Mouse (Mus musculus): ENCODE results near the gene Ikzf2.

Gene Ikzf2

DNA sequence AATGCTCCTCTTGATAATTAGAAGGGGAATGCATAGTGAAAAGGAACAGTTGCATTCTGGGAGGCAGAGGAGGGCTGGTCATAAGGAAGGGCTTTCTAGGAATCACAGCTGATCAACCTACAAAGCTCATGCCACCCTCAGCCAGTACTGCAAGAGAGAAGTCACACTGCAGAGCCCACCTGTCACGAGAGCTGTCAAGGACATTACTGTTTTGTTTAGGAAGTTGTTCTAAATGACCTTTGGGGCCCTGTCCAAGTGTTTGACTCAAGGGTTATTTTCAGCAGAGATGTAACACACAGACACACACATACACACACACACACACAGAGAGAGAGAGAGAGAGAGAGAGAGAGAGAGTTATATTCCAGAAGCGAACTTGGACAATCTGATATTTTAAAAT, 27.3 kb downstream of the Ikzf2 start:
- DNase-seq (ENCODE audit: low spot score in 2 of 2), result no peak

DNA sequence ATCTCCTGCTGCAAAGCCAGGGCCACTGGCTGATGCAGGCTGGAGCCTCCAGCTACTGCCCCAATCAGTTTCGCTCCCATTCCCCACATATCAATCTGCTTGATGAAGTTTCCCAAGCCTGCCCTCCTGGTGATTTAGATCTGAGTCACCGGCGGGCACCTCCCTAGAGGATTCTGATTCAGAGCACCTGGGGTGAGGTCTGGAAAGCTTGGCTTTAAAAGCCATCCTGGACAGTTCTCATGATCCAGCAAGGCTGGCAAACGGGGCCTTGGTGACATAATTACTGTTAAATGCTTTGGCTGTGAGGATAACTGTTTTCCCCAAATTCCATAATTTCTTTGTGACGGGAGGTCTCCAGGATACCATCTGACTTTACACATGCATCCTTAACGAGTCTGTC, 29.0 kb downstream of the Ikzf2 start:
- no peak for DNase-seq (ENCODE audit: low spot score in 2 of 2)

DNA sequence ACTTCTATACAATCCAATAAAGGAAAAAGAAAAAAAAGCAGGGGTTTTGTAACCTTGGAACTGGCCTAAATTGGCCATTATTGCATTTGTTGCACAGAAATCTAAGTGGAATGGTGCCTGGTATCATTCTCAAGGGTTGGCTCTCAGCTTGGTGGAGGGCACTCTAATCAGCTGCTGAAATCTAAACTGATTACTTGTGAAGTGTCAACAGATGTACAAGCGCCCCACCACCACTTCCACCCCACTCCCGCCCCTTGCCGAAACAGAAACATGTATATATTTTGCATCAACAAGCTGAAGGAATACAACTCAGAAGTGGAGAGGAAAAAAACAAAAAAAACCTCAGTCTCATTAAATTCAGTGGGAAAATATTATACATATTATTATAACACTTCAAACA, 29.6 kb downstream of the Ikzf2 start:
- no peak for DNase-seq (ENCODE audit: low spot score in 2 of 2)

DNA sequence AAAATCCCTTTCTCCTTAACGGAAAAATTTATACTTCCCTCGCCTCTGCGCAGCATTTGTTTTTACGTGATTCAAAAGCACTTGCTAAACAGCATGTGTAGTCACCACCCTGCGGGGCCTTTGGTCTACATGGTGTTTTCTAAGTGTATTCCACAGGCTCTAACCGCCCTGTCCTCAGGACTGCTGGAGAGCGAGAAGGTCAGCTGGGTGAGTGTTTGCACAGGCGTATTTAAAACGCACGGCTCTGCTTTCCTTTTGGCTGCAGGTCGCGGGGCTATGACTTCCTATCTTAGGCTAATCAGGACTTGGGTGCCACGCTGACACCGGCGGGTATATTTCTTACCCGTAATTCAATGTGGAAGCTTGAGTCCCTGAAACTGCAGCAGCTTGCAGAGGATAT, 30.1 kb downstream of the Ikzf2 start:
- peak in 1 of 2 experiments; percentile 9 for DNase-seq (ENCODE audit: low spot score in 2 of 2)

DNA sequence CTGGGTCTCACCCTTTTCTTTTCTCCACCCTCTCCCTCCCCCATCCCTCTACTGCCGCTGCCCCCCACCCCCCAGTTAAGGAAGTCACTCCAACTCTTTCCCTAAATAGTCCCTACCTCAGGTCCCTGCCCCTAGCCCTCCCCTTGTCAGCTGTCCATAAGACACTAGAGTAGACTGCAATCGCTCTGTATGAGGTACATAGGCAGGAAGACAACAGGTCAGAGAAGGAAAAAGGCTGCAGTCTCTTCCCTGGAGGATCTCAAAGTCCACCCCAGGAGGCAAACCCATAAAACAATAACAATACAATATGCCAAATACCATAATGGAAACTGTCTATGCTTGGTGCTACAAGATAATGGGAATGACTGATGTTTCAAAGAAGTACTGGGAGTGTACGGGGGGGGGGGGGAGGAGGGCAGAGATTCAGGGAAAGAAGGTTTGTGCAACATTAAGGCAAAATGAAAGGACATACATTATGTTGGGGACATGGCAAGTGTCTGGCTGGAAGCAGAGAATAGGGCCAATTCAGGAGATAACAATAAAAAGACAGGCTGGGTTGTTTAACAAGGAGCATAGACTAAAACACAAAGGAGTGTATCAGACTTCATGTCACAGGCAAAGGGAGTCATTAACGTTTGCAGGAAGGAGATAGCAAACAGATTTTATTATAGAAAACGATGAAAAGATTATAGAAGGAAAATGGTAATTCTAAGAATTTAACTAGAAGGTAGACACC, 30.8 kb downstream of the Ikzf2 start:
- no peak for DNase-seq (ENCODE audit: low spot score in 2 of 2)

DNA sequence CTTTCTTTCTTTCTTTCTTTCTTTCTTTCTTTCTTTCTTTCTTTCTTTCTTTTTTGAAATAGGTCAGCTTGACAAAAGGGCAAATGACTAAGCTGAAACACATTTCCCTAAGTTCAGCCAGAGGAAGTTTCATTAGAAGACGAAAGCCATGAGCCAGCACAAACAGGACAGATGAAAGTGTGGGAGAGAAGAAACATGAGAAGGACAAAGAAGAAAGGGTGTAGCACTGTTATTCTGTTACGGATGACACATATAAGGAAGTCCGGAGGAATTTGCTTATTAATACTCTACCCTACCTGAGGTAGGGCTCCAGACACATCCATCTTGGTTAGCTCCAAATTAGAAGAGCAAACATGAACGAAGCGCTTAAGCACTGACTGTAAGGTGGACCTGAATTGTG, 31.7 kb downstream of the Ikzf2 start:
- DNase-seq (ENCODE audit: low spot score in 2 of 2), result no peak

DNA sequence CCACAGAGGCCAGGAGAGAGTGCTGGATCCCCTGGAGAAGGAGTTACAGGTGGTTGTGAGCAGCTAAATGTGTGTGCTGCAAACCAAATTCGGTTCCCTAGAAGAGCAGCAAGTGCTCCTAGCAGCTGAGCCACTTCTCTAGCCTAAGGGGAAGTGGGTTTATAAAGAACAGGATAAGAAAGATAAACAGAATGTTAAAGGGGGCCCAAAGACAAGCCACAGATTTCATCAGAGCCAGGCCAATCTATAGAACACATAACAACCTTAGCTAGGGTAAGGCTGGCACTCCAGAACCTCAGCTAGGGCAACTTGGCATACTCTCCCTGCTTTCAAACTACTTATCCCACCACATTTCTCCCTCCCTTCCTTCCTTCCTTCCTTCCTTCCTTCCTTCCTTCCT, 32.1 kb downstream of the Ikzf2 start:
- DNase-seq (ENCODE audit: low spot score in 2 of 2), result no peak

DNA sequence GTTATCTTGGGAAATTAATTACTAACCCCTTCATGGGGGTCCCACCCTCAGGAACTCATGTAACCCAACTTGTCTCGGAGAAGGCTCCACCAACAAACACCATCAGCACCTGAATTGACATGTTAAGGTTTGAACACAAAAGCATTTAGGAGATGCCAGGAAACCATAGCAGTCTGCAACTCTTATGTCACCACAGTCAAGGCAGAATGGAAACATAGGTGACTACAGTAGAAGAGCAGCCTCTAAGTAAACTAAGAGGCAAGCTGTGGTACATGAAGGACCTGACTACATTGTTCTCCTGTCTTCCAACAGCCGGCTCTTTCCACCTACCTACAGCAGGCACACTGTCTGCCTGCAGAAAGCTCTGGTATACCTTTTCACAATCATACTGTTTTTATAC, 33.6 kb downstream of the Ikzf2 start:
- no peak for DNase-seq (ENCODE audit: low spot score in 2 of 2)

DNA sequence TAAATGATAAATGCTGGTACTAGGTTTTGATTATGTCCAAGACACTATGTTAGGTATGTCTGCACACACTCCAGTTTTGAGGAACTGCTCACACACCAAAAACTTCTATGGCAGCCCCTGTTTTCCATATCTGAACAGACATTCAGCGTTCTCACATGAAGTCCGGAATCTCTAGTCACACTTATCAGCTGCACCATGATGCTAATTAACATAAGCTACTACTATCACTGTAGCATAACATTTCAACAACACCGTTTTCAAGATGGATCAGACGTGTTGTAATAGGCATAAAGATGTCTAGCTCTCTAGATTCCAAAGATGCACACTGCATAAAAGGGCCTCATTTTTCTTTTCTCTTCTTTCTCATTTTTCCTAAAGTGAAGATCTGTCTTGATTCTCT, 43.9 kb downstream of the Ikzf2 start:
- no peak for DNase-seq (ENCODE audit: low spot score in 2 of 2)

DNA sequence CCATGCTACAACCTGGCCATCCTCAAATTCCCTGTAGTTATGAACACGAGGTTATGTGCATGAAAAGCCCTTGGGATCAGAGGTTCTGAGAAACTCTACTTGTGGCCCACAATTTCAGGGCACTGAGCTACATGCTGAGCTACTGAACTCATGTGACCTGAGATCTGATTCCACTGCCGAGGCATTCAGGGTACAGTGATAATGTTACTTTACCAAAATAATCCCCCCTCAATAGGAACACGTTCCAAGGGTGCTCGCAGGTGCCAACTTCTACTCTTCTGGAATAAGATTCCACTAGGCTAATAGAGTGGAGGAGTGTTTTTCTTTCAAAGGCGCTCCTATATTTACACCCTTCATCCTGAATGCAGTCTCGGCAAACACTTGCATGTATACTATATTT, 45.1 kb downstream of the Ikzf2 start:
- no peak for DNase-seq (ENCODE audit: low spot score in 2 of 2)

DNA sequence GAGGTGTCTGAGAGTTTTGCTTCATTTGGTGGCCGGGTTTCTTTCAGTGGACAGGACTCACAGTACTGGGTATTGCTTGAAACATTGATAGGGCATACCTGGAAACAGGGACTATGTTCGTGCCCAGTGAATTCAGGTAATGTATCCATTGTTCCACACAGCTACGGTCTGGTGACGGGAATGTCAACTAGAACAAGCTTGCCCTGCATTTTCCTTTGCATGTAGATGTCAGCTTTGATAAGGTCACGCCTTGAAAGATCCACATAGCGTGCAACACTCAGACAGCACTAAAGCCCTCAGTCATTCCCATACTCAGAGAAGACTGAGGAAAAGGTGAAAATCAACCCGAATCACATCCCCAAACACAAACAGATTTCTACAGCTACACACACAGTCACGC, 48.7 kb downstream of the Ikzf2 start:
- DNase-seq (ENCODE audit: low spot score in 2 of 2), result peak in 1 of 2 experiments; percentile 25

DNA sequence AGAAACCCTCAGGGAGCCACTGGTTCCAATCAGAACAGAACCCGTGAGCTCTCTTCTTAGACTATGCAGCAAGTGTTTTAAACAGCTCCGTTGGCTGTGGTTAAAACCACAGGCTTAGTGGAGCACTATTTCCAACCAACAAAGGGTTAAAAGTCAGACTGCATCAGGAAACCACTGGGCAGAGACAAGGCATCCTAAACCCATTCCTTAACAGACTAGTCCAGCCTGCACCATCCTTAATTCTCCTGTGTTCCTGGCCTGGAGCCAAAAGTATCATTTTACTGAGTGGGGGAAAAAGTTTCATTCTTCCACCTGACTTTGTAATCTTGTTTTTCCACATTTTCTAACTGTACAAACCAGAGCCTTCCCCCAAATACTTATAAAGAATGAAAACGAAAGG, 49.1 kb downstream of the Ikzf2 start:
- DNase-seq (ENCODE audit: low spot score in 2 of 2), result no peak

DNA sequence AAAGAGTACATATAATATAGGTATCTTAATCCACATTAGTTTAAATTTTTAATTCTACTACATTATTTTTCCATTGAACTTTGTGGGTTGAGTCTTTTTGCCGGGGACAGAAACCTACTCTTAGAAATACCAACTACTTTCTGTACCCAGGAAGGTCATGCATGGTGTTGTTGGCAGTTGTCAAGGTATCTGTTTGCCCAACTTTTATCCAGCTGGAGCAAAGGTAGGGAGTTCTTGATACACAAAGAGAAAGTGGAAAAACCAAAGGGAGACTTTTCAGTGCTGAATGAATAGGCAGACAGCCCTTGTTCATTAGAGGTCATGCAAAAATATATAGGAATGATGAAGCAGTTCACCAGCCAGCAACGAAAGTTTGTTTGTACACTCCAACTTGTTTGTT, 52.8 kb downstream of the Ikzf2 start:
- no peak for DNase-seq (ENCODE audit: low spot score in 2 of 2)

DNA sequence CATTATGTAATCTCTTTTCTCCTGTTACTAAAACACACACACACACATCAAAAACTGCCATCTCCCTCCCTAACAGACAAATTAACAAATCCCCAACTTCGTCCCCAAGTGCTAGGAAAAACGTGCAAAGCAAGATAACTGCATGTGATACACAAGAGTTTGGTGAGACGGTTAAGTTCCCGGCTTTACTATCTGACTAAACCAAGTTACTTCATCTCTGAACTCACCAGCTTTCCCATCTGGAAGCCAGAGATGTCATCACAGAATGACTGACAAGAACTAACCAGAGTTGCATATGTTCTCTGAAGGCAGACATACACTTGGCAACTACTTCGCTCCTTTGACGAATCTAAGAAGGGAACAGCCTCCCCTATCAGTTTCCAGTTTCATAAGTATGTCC, 56.5 kb downstream of the Ikzf2 start:
- no peak for DNase-seq (ENCODE audit: low spot score in 2 of 2)

DNA sequence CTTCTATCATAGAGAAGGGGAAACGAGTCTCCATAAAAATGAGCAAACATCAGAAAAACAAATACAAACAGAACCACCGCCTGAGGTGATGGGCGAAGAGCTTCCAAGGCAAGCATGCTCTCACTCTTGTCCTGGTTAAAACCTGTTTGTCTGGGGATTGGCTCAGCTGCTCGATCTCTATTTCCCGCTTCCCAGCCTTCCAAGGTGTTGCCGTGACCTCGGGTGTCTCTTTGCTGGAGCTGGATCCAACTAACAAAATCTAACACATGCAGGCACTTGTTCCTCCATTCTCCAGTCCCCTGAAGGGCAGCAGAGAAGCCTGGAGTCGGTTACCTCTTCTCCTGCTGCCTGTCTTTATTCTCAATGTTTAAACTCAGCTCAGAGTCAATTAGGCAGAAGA, 57.5 kb downstream of the Ikzf2 start:
- peak in 1 of 2 experiments; percentile 19 for DNase-seq (ENCODE audit: low spot score in 2 of 2)

DNA sequence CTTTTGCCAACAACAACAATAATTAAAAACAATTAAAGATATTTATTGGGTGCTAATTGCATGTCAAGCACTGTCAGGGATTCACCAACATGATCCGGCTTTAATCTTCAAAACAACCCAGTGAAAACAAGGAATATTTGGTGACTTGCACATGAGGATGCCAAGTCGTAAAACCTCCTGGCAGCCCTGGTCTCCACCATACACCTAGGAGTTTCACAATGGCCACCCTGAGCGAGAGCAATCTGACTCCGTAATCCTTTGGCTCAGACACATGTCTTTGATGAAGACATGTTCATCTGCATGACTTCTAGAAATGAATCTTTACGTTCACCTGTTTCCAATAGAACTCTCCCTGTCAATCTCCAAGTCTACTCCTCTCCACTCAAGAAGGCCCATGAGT, 75.0 kb downstream of the Ikzf2 start:
- DNase-seq (ENCODE audit: low spot score in 2 of 2), result no peak

DNA sequence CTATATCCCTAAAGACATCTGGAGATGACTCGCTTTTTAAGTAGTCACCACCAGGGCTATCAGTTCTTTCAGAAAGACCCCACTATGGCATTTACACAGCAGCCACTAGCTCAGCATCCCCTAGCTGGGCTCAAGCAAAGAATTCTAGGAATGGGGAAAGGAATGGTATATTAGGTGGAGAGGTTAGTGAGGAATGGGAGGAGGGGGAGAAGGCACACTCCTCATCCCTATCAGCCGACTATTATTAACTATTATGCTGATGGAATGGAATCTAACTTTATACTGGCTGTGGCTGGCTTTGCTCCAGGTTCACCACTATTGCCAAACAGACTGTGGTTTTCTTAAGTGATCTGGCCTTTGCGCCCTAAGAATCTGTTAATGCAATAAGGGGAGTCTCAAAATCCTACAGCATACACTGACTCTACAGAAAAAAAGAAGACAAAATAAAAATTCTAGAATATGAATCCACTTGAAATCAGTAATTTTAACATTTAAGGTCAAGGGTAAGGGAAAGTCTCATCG, 75.8 kb downstream of the Ikzf2 start:
- no peak for DNase-seq (ENCODE audit: low spot score in 2 of 2)

DNA sequence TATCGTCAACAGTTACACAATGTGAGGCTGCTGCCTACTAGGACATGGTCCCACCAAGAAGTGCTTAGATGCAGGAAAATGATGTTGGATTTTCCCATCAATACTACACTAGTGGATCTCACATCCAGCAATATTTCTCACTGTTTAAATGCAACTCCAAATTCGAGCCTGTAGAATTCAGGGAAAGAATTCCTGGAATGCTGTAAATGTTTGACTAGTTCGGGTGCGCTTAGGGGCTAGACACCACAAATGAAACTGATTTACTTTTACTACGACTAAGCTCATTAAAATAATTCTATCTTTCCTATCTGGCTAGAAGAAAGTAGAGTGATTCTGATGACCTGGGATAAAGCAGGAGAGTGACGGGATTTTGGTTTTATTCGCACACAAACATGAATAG, 76.3 kb downstream of the Ikzf2 start:
- DNase-seq (ENCODE audit: low spot score in 2 of 2), result no peak

DNA sequence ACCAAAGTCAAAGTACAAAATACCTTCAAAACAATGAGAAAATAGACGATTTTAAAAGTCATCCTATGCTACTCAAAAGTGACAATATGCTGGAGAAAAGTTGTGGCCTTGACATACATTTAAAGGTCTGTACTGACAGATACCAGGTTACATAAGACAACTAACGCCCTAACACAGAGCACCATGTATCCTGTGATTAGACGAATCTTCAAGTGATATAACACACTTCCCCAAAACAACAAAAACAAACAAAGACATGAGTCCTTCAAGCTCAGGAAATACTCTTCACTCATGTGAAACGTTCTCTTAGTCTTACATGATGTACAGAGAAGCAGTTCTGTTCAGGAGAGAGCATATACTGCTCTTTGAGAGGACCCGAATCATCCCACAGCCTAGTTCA, 78.2 kb downstream of the Ikzf2 start:
- DNase-seq (ENCODE audit: low spot score in 2 of 2), result no peak

DNA sequence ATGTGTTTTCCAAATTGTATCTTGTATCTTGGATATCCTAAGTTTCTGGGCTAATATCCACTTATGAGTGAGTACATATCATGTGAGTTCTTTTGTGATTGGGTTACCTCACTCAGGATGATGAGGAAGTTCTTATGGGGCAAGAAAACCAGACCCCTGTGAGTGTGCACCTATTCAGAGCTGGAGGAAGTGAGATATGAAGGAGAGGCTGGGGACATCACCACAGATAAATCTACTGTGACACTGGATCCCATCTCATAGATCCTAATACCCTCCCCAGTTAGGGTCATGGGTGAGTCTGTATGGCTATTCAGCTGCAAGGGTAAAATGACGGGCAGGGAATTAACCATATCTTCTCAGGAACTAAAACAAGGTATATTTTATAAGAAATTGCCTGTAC, 80.2 kb downstream of the Ikzf2 start:
- no peak for DNase-seq (ENCODE audit: low spot score in 2 of 2)

DNA sequence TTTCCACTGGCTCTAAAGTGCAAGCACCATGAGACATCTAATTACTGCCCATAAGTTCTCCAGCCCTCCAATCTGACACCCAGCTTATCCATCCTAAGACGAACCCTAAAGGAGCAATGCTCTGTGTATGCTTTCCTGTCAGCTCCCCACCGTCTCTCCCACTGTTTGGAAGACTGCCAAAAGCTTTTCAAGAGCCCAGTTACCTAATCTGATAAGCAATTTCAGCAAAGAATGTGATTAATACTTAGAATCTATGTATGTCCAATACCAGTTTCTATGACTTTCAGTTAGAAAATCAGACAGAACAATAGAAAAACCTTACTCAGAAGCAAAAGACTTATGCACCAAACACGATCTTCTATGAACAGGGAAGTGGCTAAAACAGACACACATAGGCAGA, 82.8 kb downstream of the Ikzf2 start:
- no peak for DNase-seq (ENCODE audit: low spot score in 2 of 2)

DNA sequence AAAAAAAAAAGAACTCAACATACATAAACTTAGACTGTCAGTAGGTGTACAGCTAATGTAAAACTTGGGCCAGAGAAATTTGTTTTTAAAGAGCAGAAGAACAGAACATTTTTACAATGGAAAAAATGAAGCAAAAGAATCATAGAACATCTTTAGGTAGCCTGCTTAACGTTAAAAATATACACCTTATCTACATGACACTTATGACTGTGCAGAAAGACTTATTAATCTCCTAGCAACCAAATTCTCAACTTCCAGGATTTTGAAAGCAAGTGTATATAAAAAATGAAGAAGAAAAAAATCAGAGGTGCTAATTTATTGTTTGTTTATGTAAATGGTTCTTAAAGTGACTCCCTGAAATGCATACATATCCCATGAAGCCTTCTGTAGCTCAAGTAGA, 86.1 kb downstream of the Ikzf2 start:
- DNase-seq (ENCODE audit: low spot score in 2 of 2), result no peak

DNA sequence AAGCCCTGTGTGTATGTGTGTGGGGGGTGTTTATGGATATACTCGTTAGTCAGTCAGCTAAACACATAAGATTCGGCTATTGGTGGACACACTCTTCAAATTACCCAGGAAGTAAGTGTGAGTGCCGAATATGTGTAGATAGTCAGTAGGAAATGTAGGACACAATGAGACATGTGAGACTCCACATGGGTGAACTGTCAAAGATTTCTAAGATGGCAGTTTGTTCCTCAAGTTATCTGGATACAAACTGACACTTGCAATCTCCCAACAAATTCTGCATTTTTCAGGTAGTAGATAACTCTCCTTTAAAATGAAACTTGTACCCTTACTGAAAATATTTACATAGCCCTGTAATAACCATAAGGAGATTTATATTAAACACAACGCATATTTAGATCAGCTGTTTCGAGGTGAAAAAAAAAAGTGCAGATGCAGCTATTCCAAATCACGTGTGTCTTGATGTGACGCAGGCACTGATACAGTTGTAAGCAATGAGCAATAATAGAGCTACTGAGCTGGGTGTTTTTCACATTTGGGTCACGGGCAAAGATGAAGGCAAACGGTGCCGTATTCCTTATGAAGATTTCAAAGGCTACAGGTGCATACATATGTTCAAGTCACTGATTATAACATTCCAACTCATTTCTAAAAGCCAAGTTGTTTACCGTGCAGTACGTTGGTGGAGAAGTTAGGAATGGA, 87.8 kb downstream of the Ikzf2 start:
- no peak for DNase-seq (ENCODE audit: low spot score in 2 of 2)

DNA sequence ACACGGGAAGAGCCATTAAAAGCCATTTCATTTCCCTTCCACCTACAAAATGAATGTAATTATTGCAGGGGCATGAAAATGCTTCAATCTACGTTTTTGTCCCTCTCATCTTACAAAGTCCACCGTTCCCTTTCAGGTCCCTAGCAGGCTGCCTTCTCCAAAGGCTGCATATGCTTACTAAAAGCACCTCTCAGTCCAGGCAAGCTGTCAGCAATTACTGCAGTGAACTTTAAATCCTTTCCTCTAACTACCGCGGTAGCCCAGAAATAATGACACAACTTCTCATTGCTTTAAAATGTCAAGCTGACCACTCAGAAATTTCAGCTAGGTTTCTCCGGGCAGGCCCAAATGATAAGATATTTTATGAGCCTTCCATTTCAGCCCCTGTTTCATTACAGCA, 95.2 kb downstream of the Ikzf2 start:
- no peak for DNase-seq (ENCODE audit: low spot score in 2 of 2)
